Mouse (Mus musculus) MEL (cell line): ENCODE data around the gene Sept12.

Experiments
- BHLHE40 ChIP-seq: IDR thresholded peaks from 2 replicates; pipeline ENCODE4 v1.6.1; 2012; ENCODE audit warnings: low read depth, mild to moderate bottlenecking, inconsistent platforms, low read length, improper control_type of control experiment, borderline replicate concordance
- GATA1 ChIP-seq: IDR thresholded peaks from 2 replicates; pipeline ENCODE4 v1.6.1; 2011; ENCODE audit warnings: low read depth, low read length, improper control_type of control experiment
- ZC3H11A ChIP-seq: IDR thresholded peaks from 2 replicates; pipeline ENCODE4 v1.6.1; 2012; ENCODE audit warnings: low read depth, mild to moderate bottlenecking, inconsistent platforms, low read length, improper control_type of control experiment

GRCm38 (mm10) chr16:5012036-5013005 is 14.7 kb upstream of the Sept12 start:
- peak; percentile 91 for TF ChIP-seq GATA1
- no peak for TF ChIP-seq ZC3H11A
- TF ChIP-seq BHLHE40, result no peak
